Mouse (Mus musculus): Measurements from ENCODE around the gene Zfp961.
"Not testable (repeated sequence)": the region's sequence is repeated elsewhere in the genome, so short reads cannot be mapped to it uniquely, and the experiment has no call there.

The Zfp961 gene

GRCm38 (mm10) chr8:72018141-72018540, 67.3 kb downstream of the Zfp961 start:
- peak; percentile 46 for DNase-seq (ENCODE audit: inconsistent ontology term)

GRCm38 (mm10) chr8:72019022-72019421, 68.2 kb downstream of the Zfp961 start:
- DNase-seq (ENCODE audit: inconsistent ontology term), result not testable (repeated sequence)

GRCm38 (mm10) chr8:72019816-72020215, 69.0 kb downstream of the Zfp961 start:
- no peak for DNase-seq (ENCODE audit: inconsistent ontology term)

- DNase-seq (ENCODE audit: inconsistent ontology term), result not testable (repeated sequence)
These were observed 74.0 kb downstream of the Zfp961 start for GRCm38 (mm10) chr8:72024886-72025285.

GRCm38 (mm10) chr8:72032926-72033325, 82.1 kb downstream of the Zfp961 start:
- DNase-seq (ENCODE audit: inconsistent ontology term), result peak; percentile 72

GRCm38 (mm10) chr8:72040918-72041317, 90.1 kb downstream of the Zfp961 start, which contains the start of gene Olfr372:
Olfr372 (plus strand) TSS chr8:72041218.
- not testable (repeated sequence) for DNase-seq (ENCODE audit: inconsistent ontology term)

GRCm38 (mm10) chr8:72042493-72042892, 91.7 kb downstream of the Zfp961 start:
- DNase-seq (ENCODE audit: inconsistent ontology term), result no peak

Data from Muller cell, postnatal 12 days (primary cell).